Mouse (Mus musculus) limb, embryonic 14.5 days (tissue): ENCODE measurements at regions not wholly inside any gene's neighbourhood (a gene's known extent, or its start where the extent isn't known, plus 50 kb on each side); places are given as distances from the start of the nearest gene placed in this dataset.
"Not testable (repeated sequence)": the region's sequence is repeated elsewhere in the genome, so short reads cannot be mapped to it uniquely, and the experiment has no call there.

Experiments
- ATAC-seq: fragments of 200-750 bp; cut with Nextera tagmentation; 2 replicates; pipeline ENCODE4 v1.8.0; 2017; ENCODE audit warnings: low read depth, moderate number of reproducible peaks, moderate TSS enrichment; ENCODE audit not compliant: low FRiP score
- DNase-seq: peaks from one replicate; pipeline ENCODE4 v3.0.0-alpha.2; 2015; ENCODE audit warnings: low spot score
- H3K27ac ChIP-seq: fragments of 300-500 bp; sonication (generic); replicated peaks from 2 replicates; pipeline ENCODE4 v1.5.1; 2014; ENCODE audit warnings: low read depth, mild to moderate bottlenecking, low read length, moderate library complexity, mixed read lengths
- H3K27me3 ChIP-seq: fragments of 300-500 bp; sonication (generic); 2 replicates; pipeline ENCODE4 v1.6.1; 2014; ENCODE audit warnings: low read length, mixed read lengths; ENCODE audit not compliant: control insufficient read depth, insufficient read depth
- H3K36me3 ChIP-seq: fragments of 300-500 bp; sonication (generic); 2 replicates; pipeline ENCODE4 v1.6.1; 2014; ENCODE audit warnings: mild to moderate bottlenecking, low read length, moderate library complexity, mixed read lengths; ENCODE audit not compliant: control insufficient read depth, insufficient read depth
- H3K4me1 ChIP-seq: fragments of 300-500 bp; sonication (generic); 2 replicates; pipeline ENCODE4 v1.6.1; 2014; ENCODE audit warnings: antibody characterized with exemption, low read length, mixed read lengths; ENCODE audit not compliant: control insufficient read depth, insufficient read depth
- H3K4me2 ChIP-seq: fragments of 300-500 bp; sonication (generic); replicated peaks from 2 replicates; pipeline ENCODE4 v1.6.1; 2014; ENCODE audit warnings: low read depth, mild to moderate bottlenecking, low read length, moderate library complexity; ENCODE audit not compliant: severe bottlenecking
- H3K4me3 ChIP-seq: fragments of 300-500 bp; sonication (generic); replicated peaks from 2 replicates; pipeline ENCODE4 v1.5.1; 2014; ENCODE audit warnings: low read length
- H3K9ac ChIP-seq: fragments of 300-500 bp; sonication (generic); 2 replicates; pipeline ENCODE4 v1.6.1; 2014; ENCODE audit warnings: mild to moderate bottlenecking, low read depth, low read length, moderate library complexity; ENCODE audit not compliant: severe bottlenecking
- H3K9me3 ChIP-seq: fragments of 300-500 bp; sonication (generic); 2 replicates; pipeline ENCODE4 v1.6.1; 2016; ENCODE audit warnings: low read length; ENCODE audit not compliant: control insufficient read depth
- POLR2A ChIP-seq: fragments of 200-500 bp; IDR thresholded peaks from 2 replicates; pipeline ENCODE4 v1.8.0; 2012; ENCODE audit warnings: inconsistent platforms, mild to moderate bottlenecking, moderate library complexity, borderline replicate concordance; ENCODE audit not compliant: insufficient read depth, insufficient read length; ENCODE audit errors: extremely low read depth
- WGBS: fragments of 180-500 bp; shearing (Covaris S2); extraction: QIAGEN DNeasy Blood & Tissue Kit; methylation state at CpG from one replicate; pipeline ENCODE4 v1.1.7; 2014; 5-methylcytosine and 5-hydroxymethylcytosine counted together

GRCm38 (mm10) chr4:23050701-23051317, 562.6 kb upstream of the Pou3f2 start:
- H3K27me3 ChIP-seq, result no peaks in the 10 kb centered on the region
- no peak for ATAC-seq
- H3K4me3 ChIP-seq, result no peak overlapping the region
- no peak overlapping the region for H3K27ac ChIP-seq
- no peak for DNase-seq
- H3K4me1 ChIP-seq, result no peaks in the 10 kb centered on the region
- WGBS, result 68% methylated on average over 9 of the region's 9 CpGs
- no peak for TF ChIP-seq POLR2A
- H3K4me2 ChIP-seq, result no peak overlapping the region
- no peak overlapping the region for H3K9ac ChIP-seq
- no peaks in the 10 kb centered on the region for H3K36me3 ChIP-seq
- H3K9me3 ChIP-seq, result no peaks in the 10 kb centered on the region

GRCm38 (mm10) chr4:23037784-23038183, 549.6 kb upstream of the Pou3f2 start:
- TF ChIP-seq POLR2A, result no peak
- no peak for ATAC-seq

GRCm38 (mm10) chr4:23031271-23031670, 543.1 kb upstream of the Pou3f2 start:
- Histone ChIP-seq H3K4me2 (no peak overlapping the region), H3K27me3 (no peaks in the 10 kb centered on the region), H3K9ac (no peak overlapping the region), H3K9me3 (no peaks in the 10 kb centered on the region), H3K4me3 (no peak overlapping the region), H3K4me1 (no peaks in the 10 kb centered on the region), H3K27ac (no peak overlapping the region), H3K36me3 (no peaks in the 10 kb centered on the region)
- TF ChIP-seq POLR2A, result no peak
- DNase-seq (no peak), ATAC-seq (no peak)
- WGBS, result 83% methylated on average over 2 of the region's 2 CpGs

More at GRCm38 (mm10) chr4:23037784-23038183, 549.6 kb upstream of the Pou3f2 start:
- no peak overlapping the region for H3K27ac ChIP-seq
- no peaks in the 10 kb centered on the region for H3K27me3 ChIP-seq
- H3K4me1 ChIP-seq, result no peaks in the 10 kb centered on the region
- 66% methylated on average over 6 of the region's 6 CpGs for WGBS
- no peak overlapping the region for H3K9ac ChIP-seq
- no peak overlapping the region for H3K4me3 ChIP-seq
- no peaks in the 10 kb centered on the region for H3K9me3 ChIP-seq
- H3K36me3 ChIP-seq, result no peaks in the 10 kb centered on the region
- no peak overlapping the region for H3K4me2 ChIP-seq
- DNase-seq, result no peak

- Histone ChIP-seq H3K9me3 (no peaks in the 10 kb centered on the region), H3K4me3 (no peak overlapping the region), H3K36me3 (no peaks in the 10 kb centered on the region), H3K4me2 (no peak overlapping the region), H3K27me3 (no peaks in the 10 kb centered on the region), H3K4me1 (no peaks in the 10 kb centered on the region), H3K27ac (no peak overlapping the region), H3K9ac (no peak overlapping the region)
- DNase-seq, result peak; percentile 49
- WGBS, result 30% methylated on average over 2 of the region's 2 CpGs
- TF ChIP-seq POLR2A, result no peak
- no peak for ATAC-seq
Observed at GRCm38 (mm10) chr4:23022177-23022576, 534.0 kb upstream of the Pou3f2 start.

- Histone ChIP-seq H3K4me3 (no peak overlapping the region), H3K36me3 (no peaks in the 10 kb centered on the region), H3K9ac (no peak overlapping the region), H3K4me1 (no peaks in the 10 kb centered on the region), H3K9me3 (no peaks in the 10 kb centered on the region), H3K27me3 (no peaks in the 10 kb centered on the region), H3K4me2 (no peak overlapping the region), H3K27ac (no peak overlapping the region)
- DNase-seq (no peak), ATAC-seq (no peak)
- TF ChIP-seq POLR2A, result no peak
- WGBS, result 66% methylated on average over 2 of the region's 2 CpGs
Observed at GRCm38 (mm10) chr4:23010346-23010745, 522.2 kb upstream of the Pou3f2 start.

GRCm38 (mm10) chr4:23009196-23009595, 521.0 kb upstream of the Pou3f2 start:
- H3K9ac ChIP-seq, H3K4me2 ChIP-seq, H3K36me3 ChIP-seq, H3K4me1 ChIP-seq, ATAC-seq, H3K27ac ChIP-seq, H3K9me3 ChIP-seq, H3K4me3 ChIP-seq, DNase-seq, H3K27me3 ChIP-seq: not testable (repeated sequence)
- 76% methylated on average over 3 of the region's 3 CpGs for WGBS
